Mouse (Mus musculus) small intestine, adult 2 months (tissue): ENCODE data around the gene Necab3. TPM values are rescaled to one million over a fixed set of nuclear protein-coding genes. Genes with fewer than 3 reads are reported as not detected.

Experiments
- H3K27ac ChIP-seq: fragments of 200-500 bp; 2 replicates; pipeline ENCODE4 v1.5.1; 2012; ENCODE audit warnings: low read depth, low read length, control low read depth, inconsistent platforms; ENCODE audit not compliant: insufficient read depth
- H3K27me3 ChIP-seq: fragments of 200-500 bp; 2 replicates; pipeline ENCODE4 v1.6.1; 2012; ENCODE audit warnings: mild to moderate bottlenecking, moderate library complexity, low read length, inconsistent platforms; ENCODE audit not compliant: control insufficient read depth, insufficient read depth
- H3K36me3 ChIP-seq: fragments of 200-500 bp; 2 replicates; pipeline ENCODE4 v1.6.1; 2012; ENCODE audit warnings: mild to moderate bottlenecking, low read length, control low read depth, inconsistent platforms; ENCODE audit not compliant: control insufficient read depth, insufficient read depth
- H3K4me1 ChIP-seq: fragments of 200-500 bp; 2 replicates; pipeline ENCODE4 v1.6.1; 2012; ENCODE audit warnings: low read length, inconsistent platforms, mixed read lengths; ENCODE audit not compliant: control insufficient read depth, insufficient read depth, insufficient read length
- H3K4me3 ChIP-seq: fragments of 200-500 bp; 2 replicates; pipeline ENCODE4 v1.5.1; 2012; ENCODE audit warnings: low read depth, mild to moderate bottlenecking, control low read depth, inconsistent platforms, low read length, moderate library complexity
- CTCF ChIP-seq: fragments of 200-500 bp; IDR thresholded peaks from 2 replicates; pipeline ENCODE4 v1.5.1; 2012; ENCODE audit warnings: low read depth, mild to moderate bottlenecking, control low read depth, inconsistent platforms, low read length, moderate library complexity, mixed read lengths; ENCODE audit not compliant: insufficient replicate concordance, insufficient read length; ENCODE audit errors: extremely low read depth
- POLR2A ChIP-seq: fragments of 200-500 bp; IDR thresholded peaks from 2 replicates; pipeline ENCODE4 v1.6.1; 2012; ENCODE audit warnings: low read depth, mild to moderate bottlenecking, control low read depth, inconsistent platforms, low read length, moderate library complexity
- WGBS: fragments of 180-500 bp; shearing (Covaris S2); methylation state at CpG from one replicate; pipeline ENCODE4 v1.1.7; 2018; 5-methylcytosine and 5-hydroxymethylcytosine counted together
- polyA plus RNA-seq: library from polyadenylated mRNA; depleted of rRNA; stranded (reverse); fragments of >200 nt; gene quantifications from 2 replicates; pipeline ENCODE4 v1.2.3, GENCODE M21; 2012

Necab3 gene
- polyA plus RNA-seq, 1 experiment: 0.24 TPM

GRCm38 (mm10) chr2:154583906-154584872 is 25.5 kb upstream of the Necab3 start:
- Histone ChIP-seq H3K4me3 (no peak overlapping the region), H3K36me3 (peaks cover 12% of the 10 kb centered on the region)
- WGBS: 60% methylated on average over 15 of the region's 15 CpGs

DNA sequence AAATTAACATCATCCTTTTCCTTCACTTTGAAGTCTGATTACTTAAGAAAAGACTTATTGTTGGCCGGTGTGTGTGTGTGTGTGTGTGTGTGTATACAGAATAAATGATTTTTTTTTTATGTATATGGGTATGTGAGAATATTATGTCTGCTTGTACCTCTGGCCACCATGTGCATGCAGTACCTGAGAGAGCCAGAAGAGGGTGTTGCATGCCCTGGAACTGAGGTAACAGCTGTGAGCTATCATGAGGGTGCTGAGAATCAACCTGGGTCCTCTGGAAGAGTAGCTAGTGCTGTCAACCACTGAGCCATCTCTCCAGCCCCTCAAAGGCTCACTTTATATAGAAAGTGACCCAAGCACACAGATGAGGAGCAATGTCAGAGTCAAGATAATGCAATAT is 22.7 kb upstream of the Necab3 start:
- WGBS: 97% methylated on average over 1 of the region's 1 CpGs
- Histone ChIP-seq H3K27ac (no peak overlapping the region), H3K27me3 (no peaks in the 10 kb centered on the region), H3K36me3 (no peaks in the 10 kb centered on the region), H3K4me1 (0 out of 2 replicates have a peak, but pooled peaks cover 3% of the 10 kb centered on the region), H3K4me3 (no peak overlapping the region)
- TF ChIP-seq CTCF (no peak), POLR2A (no peak)

More at GRCm38 (mm10) chr2:154583906-154584872, 25.5 kb upstream of the Necab3 start:
- TF ChIP-seq POLR2A (no peak), CTCF (no peak)
- Histone ChIP-seq H3K4me1 (0 out of 2 replicates have a peak, but pooled peaks cover 3% of the 10 kb centered on the region), H3K27ac (no peak overlapping the region), H3K27me3 (no peaks in the 10 kb centered on the region)

DNA sequence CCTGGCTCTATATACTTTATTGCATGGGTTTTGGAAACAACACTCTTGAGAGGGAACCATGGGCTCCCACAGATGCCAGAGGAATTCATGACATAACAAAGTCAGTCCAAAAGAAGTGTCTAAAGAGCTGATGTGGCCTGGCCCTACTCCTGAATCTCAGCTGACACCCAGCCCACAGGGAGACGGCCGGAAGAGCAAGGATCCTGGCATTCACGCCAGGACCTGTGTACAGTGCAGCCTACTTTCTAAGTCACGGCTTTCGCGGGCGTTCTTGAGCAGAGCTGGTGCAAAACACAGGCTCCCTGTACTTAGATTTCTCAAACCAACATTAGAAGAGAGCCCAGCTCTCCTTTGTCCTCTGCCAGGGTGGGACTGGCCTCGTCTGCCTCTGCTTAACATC is 21.9 kb upstream of the Necab3 start:
- Histone ChIP-seq H3K4me1 (0 out of 2 replicates have a peak, but pooled peaks cover 3% of the 10 kb centered on the region), H3K4me3 (no peak overlapping the region), H3K27ac (no peak overlapping the region), H3K27me3 (no peaks in the 10 kb centered on the region), H3K36me3 (no peaks in the 10 kb centered on the region)
- 76% methylated on average over 8 of the region's 8 CpGs for WGBS
- TF ChIP-seq POLR2A: no peak

DNA sequence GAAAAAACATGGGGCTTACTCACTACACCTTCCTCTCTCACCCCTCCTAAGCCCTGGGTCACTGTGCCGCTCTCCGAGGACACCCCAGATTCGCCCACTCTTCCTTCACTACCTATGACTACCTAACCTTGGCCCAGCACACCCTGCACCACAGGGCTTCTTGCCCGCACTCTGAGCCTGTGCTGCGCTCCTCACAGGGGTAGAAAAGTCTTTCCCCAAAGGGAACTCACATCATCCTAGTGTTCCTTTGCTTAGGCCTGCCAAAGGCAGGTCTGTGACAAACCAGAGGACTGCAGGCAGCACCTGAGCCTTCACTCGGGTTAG is 19.0 kb upstream of the Necab3 start:
- Histone ChIP-seq H3K27me3 (no peaks in the 10 kb centered on the region), H3K27ac (no peak overlapping the region), H3K4me3 (no peak overlapping the region), H3K36me3 (no peaks in the 10 kb centered on the region), H3K4me1 (0 out of 2 replicates have a peak, but pooled peaks cover 3% of the 10 kb centered on the region)
- TF ChIP-seq CTCF (no peak), POLR2A (no peak)
- 95% methylated on average over 6 of the region's 6 CpGs for WGBS

- Histone ChIP-seq H3K27ac (no peak overlapping the region), H3K4me3 (no peak overlapping the region), H3K36me3 (no peaks in the 10 kb centered on the region), H3K4me1 (0 out of 2 replicates have a peak, but pooled peaks cover 3% of the 10 kb centered on the region), H3K27me3 (no peaks in the 10 kb centered on the region)
- WGBS: 76% methylated on average over 12 of the region's 12 CpGs
- TF ChIP-seq POLR2A (no peak), CTCF (no peak)
Observed at GRCm38 (mm10) chr2:154576876-154577743, 18.4 kb upstream of the Necab3 start.

DNA sequence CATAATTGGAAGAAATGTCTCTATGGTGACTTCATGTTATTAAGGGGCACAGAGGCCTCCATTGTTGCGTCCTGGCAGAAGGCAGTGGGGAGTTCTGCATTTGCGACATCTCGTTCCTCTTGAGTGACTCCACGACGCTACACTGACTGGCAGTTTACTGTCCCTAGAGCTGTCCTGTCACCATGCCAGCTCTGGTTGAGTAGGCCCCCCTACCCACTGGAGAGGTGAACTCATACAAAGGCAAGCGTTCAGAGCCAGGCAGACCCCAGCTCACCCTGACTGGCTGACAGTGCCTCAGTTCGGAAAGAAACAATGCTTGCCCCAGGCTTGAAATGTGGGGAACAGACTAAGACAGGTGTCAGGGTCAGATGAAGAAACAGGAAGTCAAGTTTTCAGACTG is 15.6 kb upstream of the Necab3 start:
- Histone ChIP-seq H3K27me3 (no peaks in the 10 kb centered on the region), H3K4me3 (no peak overlapping the region), H3K36me3 (no peaks in the 10 kb centered on the region), H3K4me1 (no peaks in the 10 kb centered on the region), H3K27ac (no peak overlapping the region)
- TF ChIP-seq POLR2A (no peak), CTCF (no peak)
- WGBS: 78% methylated on average over 7 of the region's 7 CpGs

DNA sequence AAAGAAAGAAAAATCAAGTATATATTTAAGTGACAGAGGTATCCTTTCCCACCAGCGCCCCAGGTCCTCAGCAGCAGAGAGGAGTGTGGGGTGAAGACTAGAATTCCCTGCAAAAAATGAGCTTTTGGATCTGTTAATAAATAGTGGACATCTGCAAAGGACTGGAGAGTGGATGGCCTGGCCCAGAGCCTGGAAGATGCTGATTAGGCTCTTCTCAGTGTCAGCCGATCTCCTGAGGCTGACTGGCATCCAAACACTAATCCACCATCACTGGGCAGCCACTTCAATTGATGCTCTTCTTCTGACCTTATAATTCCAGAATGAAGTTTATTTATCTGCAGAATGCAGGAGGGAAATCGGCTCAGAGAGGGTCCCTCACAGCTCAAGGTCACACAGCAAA is 14.3 kb upstream of the Necab3 start:
- Histone ChIP-seq H3K4me1 (peaks cover 5% of the 10 kb centered on the region; the same call in 1 of the 2 replicates), H3K27me3 (no peaks in the 10 kb centered on the region), H3K36me3 (no peaks in the 10 kb centered on the region), H3K4me3 (no peak overlapping the region), H3K27ac (no peak overlapping the region)
- WGBS: 79% methylated on average over 3 of the region's 3 CpGs
- TF ChIP-seq CTCF (no peak), POLR2A (no peak)
